Mouse (Mus musculus) olfactory bulb, adult 2 months (tissue): ENCODE results near the gene Gm21958. TPM values are rescaled to one million over a fixed set of nuclear protein-coding genes. Genes with fewer than 3 reads are reported as not detected.

ENCODE experiments used
- H3K27ac ChIP-seq: fragments of 200-500 bp; 2 replicates; pipeline ENCODE4 v1.5.1; 2012; ENCODE audit warnings: low read depth, low read length; ENCODE audit not compliant: insufficient read depth
- H3K4me1 ChIP-seq: fragments of 200-500 bp; 2 replicates; pipeline ENCODE4 v1.6.1; 2012; ENCODE audit warnings: low read length; ENCODE audit not compliant: control insufficient read depth, insufficient read depth
- H3K4me3 ChIP-seq: fragments of 200-500 bp; 2 replicates; pipeline ENCODE4 v1.5.1; 2012; ENCODE audit warnings: mild to moderate bottlenecking, low read depth, low read length, moderate library complexity; ENCODE audit not compliant: insufficient read depth
- CTCF ChIP-seq: fragments of 200-500 bp; IDR thresholded peaks from 2 replicates; pipeline ENCODE4 v1.5.1; 2012; ENCODE audit warnings: low read depth, mild to moderate bottlenecking, low read length, moderate library complexity; ENCODE audit not compliant: insufficient read depth
- POLR2A ChIP-seq: fragments of 200-500 bp; IDR thresholded peaks from 2 replicates; pipeline ENCODE4 v1.6.1; 2012; ENCODE audit warnings: mild to moderate bottlenecking, low read depth, low read length, moderate library complexity; ENCODE audit not compliant: insufficient read depth
- WGBS: fragments of 180-500 bp; shearing (Covaris S2); methylation state at CpG from one replicate; pipeline ENCODE4 v1.1.7; 2018; 5-methylcytosine and 5-hydroxymethylcytosine counted together
- polyA plus RNA-seq: library from polyadenylated mRNA; stranded (reverse); fragments of >200 nt; gene quantifications from 2 replicates; pipeline ENCODE4 v1.2.4, GENCODE M21; 2012; ENCODE audit warnings: low replicate concordance; ENCODE audit not compliant: missing spikeins, insufficient read depth, insufficient read length

Gm21958 gene
- polyA plus RNA-seq, 1 experiment = not detected

GRCm38 (mm10) chr3:54745799-54746198 lies 31.6 kb upstream of the Gm21958 start:
- Histone ChIP-seq H3K4me3 (no peak overlapping the region), H3K4me1 (no peaks in the 10 kb centered on the region), H3K27ac (no peak overlapping the region)
- WGBS = 59% methylated on average over 5 of the region's 5 CpGs
- TF ChIP-seq POLR2A (no peak), CTCF (no peak)

- WGBS = 99% methylated on average over 11 of the region's 11 CpGs
- Histone ChIP-seq H3K4me1 (no peaks in the 10 kb centered on the region), H3K4me3 (no peak overlapping the region), H3K27ac (no peak overlapping the region)
- no peak for TF ChIP-seq CTCF
- no peak for TF ChIP-seq POLR2A
Measured at GRCm38 (mm10) chr3:54741965-54742364, 27.8 kb upstream of the Gm21958 start.

DNA sequence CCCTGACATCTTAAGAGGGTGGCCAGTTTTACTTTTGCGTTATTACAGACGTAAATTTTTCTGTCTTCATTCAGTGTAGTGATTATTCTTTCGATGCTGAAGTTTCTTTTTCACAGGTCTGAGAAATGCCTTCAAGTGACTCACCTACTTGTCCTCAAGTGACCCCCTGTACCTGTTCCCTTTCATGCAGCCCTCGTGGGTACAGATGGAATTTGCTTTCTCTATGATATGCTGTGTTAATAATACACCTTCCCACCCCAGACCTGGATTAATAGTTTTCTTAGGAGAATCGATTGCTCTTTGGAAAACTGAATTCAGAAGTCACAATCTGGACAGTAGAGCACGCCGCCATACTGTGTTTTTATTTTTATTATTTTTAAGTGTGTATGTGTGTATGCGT lies 23.2 kb upstream of the Gm21958 start:
- WGBS = 95% methylated on average over 8 of the region's 8 CpGs
- Histone ChIP-seq H3K27ac (no peak overlapping the region), H3K4me1 (peaks cover 3% of the 10 kb centered on the region; the same call in 1 of the 2 replicates), H3K4me3 (no peak overlapping the region)
- TF ChIP-seq CTCF = no peak
- TF ChIP-seq POLR2A = no peak

GRCm38 (mm10) chr3:54736101-54736927 lies 22.2 kb upstream of the Gm21958 start:
- WGBS = 45% methylated on average over 18 of the region's 18 CpGs
- Histone ChIP-seq H3K27ac (no peak overlapping the region), H3K4me3 (peak overlapping the region; percentile 64), H3K4me1 (peaks cover 3% of the 10 kb centered on the region; the same call in 1 of the 2 replicates)
- TF ChIP-seq CTCF (no peak), POLR2A (no peak)

GRCm38 (mm10) chr3:54735247-54736046 lies 21.3 kb upstream of the Gm21958 start, which contains the start of the genes Exosc8 and Alg5:
Exosc8 (minus strand) TSS chr3:54735393.
Alg5 (plus strand) TSS chr3:54735539.
- Histone ChIP-seq H3K4me1 (peaks cover 3% of the 10 kb centered on the region; the same call in 1 of the 2 replicates), H3K4me3 (peak within 1 kb of the TSS; percentile 64), H3K27ac (peak within 1 kb of the TSS; percentile 94)
- TF ChIP-seq CTCF = peak; percentile 100
- no peak; the same call in 1 of the 2 replicates for TF ChIP-seq POLR2A
- WGBS = under 1% methylated on average over 64 of the region's 65 CpGs

- TF ChIP-seq POLR2A (peak; percentile 99), CTCF (no peak)
- Histone ChIP-seq H3K4me3 (peak overlapping the region; percentile 64), H3K4me1 (peaks cover 3% of the 10 kb centered on the region; the same call in 1 of the 2 replicates), H3K27ac (peak overlapping the region; percentile 94)
- WGBS = under 1% methylated on average over 84 of the region's 84 CpGs
Measured at GRCm38 (mm10) chr3:54734411-54735246, 20.5 kb upstream of the Gm21958 start.

GRCm38 (mm10) chr3:54732371-54732770 lies 18.2 kb upstream of the Gm21958 start:
- TF ChIP-seq POLR2A (no peak), CTCF (no peak)
- Histone ChIP-seq H3K4me3 (no peak overlapping the region), H3K4me1 (peaks cover 3% of the 10 kb centered on the region; the same call in 1 of the 2 replicates), H3K27ac (no peak overlapping the region)
- 93% methylated on average over 4 of the region's 4 CpGs for WGBS

DNA sequence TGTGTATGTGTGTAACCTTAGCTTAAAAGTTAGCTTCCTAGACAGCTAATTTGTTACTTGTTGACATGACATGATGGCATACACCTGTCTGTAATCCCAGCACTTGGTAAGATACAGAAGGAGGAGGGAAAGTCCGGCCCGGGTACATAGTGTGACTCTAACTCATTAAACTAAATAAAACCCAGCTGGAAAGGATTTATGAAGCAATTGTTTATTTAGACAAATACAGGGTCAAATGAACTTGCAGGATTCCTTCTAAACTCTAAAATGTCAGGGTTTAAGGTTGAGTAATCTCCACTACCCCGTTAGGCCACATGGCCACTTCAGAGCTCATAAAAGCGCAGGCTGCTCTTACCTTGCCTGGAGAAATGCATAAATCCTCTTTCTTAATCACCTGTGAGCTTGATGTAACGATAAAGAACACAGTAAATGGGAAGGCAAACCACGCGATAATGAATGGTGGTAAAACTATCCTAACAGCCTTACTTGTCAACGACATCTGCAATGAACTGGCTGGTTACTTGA lies 17.5 kb upstream of the Gm21958 start:
- Histone ChIP-seq H3K27ac (no peak overlapping the region), H3K4me3 (no peak overlapping the region), H3K4me1 (peaks cover 3% of the 10 kb centered on the region; the same call in 1 of the 2 replicates)
- no peak for TF ChIP-seq CTCF
- TF ChIP-seq POLR2A = no peak
- 87% methylated on average over 8 of the region's 8 CpGs for WGBS
